Mouse (Mus musculus) kidney, embryonic 14.5 days (tissue): ENCODE data around the gene Fgf12. TPM values are rescaled to one million over a fixed set of nuclear protein-coding genes. Genes with fewer than 3 reads are reported as not detected.

ENCODE experiments used
- ATAC-seq: fragments of 200-750 bp; cut with Nextera tagmentation; 2 replicates; pipeline ENCODE4 v1.8.0; 2017; ENCODE audit warnings: moderate number of reproducible peaks, mild to moderate bottlenecking, moderate TSS enrichment, moderate library complexity; ENCODE audit not compliant: low FRiP score, low TSS enrichment
- H3K27ac ChIP-seq: fragments of 300-500 bp; sonication (generic); 2 replicates; pipeline ENCODE4 v1.5.1; 2014; ENCODE audit warnings: low read depth, mild to moderate bottlenecking, low read length, moderate library complexity, mixed read lengths
- H3K27me3 ChIP-seq: fragments of 300-500 bp; sonication (generic); 2 replicates; pipeline ENCODE4 v1.6.1; 2014; ENCODE audit warnings: mild to moderate bottlenecking, low read length; ENCODE audit not compliant: control insufficient read depth, insufficient read depth
- H3K36me3 ChIP-seq: fragments of 300-500 bp; sonication (generic); 2 replicates; pipeline ENCODE4 v1.6.1; 2014; ENCODE audit warnings: low read length, mixed read lengths; ENCODE audit not compliant: control insufficient read depth, insufficient read depth
- H3K4me1 ChIP-seq: fragments of 300-500 bp; sonication (generic); 2 replicates; pipeline ENCODE4 v1.6.1; 2014; ENCODE audit warnings: low read length, mixed read lengths; ENCODE audit not compliant: control insufficient read depth, insufficient read depth
- H3K4me2 ChIP-seq: fragments of 300-500 bp; sonication (generic); replicated peaks from 2 replicates; pipeline ENCODE4 v1.6.1; 2014; ENCODE audit warnings: low read depth, mild to moderate bottlenecking, low read length
- H3K4me3 ChIP-seq: fragments of 300-500 bp; sonication (generic); 2 replicates; pipeline ENCODE4 v1.5.1; 2014; ENCODE audit warnings: mild to moderate bottlenecking, low read length
- H3K9ac ChIP-seq: fragments of 300-500 bp; sonication (generic); 2 replicates; pipeline ENCODE4 v1.6.1; 2014; ENCODE audit warnings: low read depth, mild to moderate bottlenecking, low read length, moderate library complexity
- H3K9me3 ChIP-seq: fragments of 300-500 bp; sonication (generic); 2 replicates; pipeline ENCODE4 v1.6.1; 2016; ENCODE audit warnings: low read length; ENCODE audit not compliant: control insufficient read depth
- WGBS: fragments of 180-500 bp; shearing (Covaris S2); extraction: QIAGEN DNeasy Blood & Tissue Kit; methylation state at CpG from one replicate; pipeline ENCODE4 v1.1.7; 2014; 5-methylcytosine and 5-hydroxymethylcytosine counted together
- polyA plus RNA-seq: library from polyadenylated mRNA; unstranded; fragments of >200 nt; fragmentation: Nextera tagmentation; extraction: Ambion mirVana; gene quantifications from 2 replicates; pipeline ENCODE4 v1.2.1, GENCODE M21; 2014

Gene Fgf12
- polyA plus RNA-seq, 1 experiment from 2014 or later = 4.0 TPM

DNA sequence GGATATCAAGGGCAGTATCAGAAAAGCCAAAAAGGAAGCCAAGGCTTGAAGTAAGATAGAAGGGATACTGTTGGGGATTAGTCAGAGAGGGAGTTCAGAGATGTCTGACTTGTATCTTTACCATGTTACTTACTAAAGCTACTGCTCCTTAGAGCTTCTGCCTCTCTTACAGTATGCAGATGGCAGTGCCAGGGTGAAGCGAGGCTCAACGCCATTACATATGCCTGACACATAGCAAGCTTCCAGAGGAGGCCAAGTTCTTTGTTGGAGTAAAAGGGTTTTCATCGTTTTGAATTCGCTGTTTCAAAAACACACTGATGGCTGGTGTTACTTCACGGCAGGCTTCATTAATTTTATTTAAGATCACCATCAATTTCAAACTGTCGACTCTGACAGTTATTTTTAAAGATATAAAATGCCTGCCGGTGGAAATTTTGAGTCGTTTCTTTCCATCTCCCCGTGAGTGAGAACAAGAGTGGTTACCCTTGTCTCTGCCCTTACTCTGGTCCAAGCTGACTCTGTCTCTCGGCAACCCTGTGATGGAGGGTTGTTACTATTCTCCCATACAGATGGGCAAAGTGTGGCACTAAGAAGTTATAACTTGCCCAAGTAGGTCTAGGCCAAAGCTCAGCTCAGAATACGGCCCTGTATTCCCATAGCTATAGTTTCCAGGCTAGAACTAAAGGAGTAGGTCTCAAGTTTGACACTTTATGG lies 121.9 kb downstream of the Fgf12 start:
- Histone ChIP-seq H3K4me2 (no peak overlapping the region), H3K4me1 (no peaks in the 10 kb centered on the region), H3K27me3 (no peaks in the 10 kb centered on the region), H3K9ac (no peak overlapping the region), H3K4me3 (no peak overlapping the region), H3K9me3 (no peaks in the 10 kb centered on the region), H3K36me3 (no peaks in the 10 kb centered on the region), H3K27ac (no peak overlapping the region)
- 55% methylated on average over 11 of the region's 11 CpGs for WGBS
- ATAC-seq = no peak

DNA sequence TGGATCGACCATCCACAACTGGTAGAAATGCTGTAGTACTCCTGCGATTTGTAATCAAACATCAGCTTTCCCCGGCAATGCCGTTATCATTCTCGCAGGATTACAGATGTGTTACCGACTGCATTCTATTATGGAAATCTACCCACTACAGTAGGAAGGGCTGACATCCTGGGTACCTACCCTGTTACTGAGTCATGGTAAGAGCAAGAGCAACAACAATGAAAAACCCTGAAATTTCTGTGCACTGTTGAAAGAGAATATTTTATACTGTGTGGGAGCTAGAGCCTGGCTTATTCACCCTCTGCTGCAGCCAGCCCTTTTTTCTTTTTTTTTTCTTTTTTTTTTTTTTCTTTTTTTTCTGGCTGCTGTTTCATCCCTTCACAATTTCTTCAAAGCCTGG lies 126.6 kb downstream of the Fgf12 start:
- no peak overlapping the region for H3K27ac ChIP-seq
- H3K4me1 ChIP-seq = no peaks in the 10 kb centered on the region
- no peak for ATAC-seq
- no peak overlapping the region for H3K4me3 ChIP-seq
- H3K9me3 ChIP-seq = no peaks in the 10 kb centered on the region
- no peak overlapping the region for H3K9ac ChIP-seq
- whole genome bisulfite sequencing = 88% methylated on average over 6 of the region's 6 CpGs
- no peaks in the 10 kb centered on the region for H3K27me3 ChIP-seq
- H3K4me2 ChIP-seq = no peak overlapping the region
- H3K36me3 ChIP-seq = no peaks in the 10 kb centered on the region

DNA sequence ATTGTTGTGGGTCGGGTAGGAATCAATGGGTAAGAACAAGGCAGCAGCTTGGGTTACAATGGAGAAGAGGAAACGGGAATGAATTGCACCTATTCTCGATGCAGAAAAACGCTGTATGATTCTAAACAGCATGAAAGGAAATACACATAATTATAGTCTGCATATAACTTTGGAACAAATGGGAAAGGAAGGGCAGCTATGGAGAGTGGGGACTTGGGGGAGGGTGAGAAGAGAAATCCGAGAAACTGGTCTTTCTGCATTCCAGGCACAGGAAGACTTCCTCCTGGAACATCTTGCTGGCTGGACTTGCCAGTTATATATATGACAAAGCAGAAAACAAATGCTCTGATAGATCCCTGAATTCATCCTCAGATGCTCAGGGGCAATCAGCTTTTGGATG lies 127.2 kb downstream of the Fgf12 start:
- WGBS = 61% methylated on average over 5 of the region's 5 CpGs
- no peak for ATAC-seq
- Histone ChIP-seq H3K4me2 (no peak overlapping the region), H3K9ac (no peak overlapping the region), H3K27me3 (no peaks in the 10 kb centered on the region), H3K4me3 (no peak overlapping the region), H3K9me3 (no peaks in the 10 kb centered on the region), H3K27ac (no peak overlapping the region), H3K4me1 (no peaks in the 10 kb centered on the region), H3K36me3 (no peaks in the 10 kb centered on the region)

DNA sequence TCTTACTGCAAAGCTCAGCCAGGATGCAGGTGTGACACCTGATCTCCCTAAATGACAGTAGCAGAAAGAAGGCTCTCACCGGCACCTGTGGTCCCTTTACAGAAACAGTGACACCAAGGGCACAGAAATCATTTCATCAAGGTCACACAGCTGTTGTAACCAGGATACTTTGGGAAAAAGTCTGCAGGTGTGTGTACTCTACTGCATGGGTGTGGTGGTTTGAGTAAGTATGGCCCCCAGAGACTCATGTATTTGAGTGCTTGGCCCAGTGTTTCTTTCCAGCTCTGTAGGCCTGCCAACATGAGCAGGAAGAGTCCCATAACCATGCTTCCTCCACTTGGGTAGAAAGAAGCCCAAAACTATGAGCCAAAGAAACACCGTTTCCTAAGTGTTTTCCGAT lies 138.5 kb downstream of the Fgf12 start:
- Histone ChIP-seq H3K4me3 (no peak overlapping the region), H3K4me2 (no peak overlapping the region), H3K27ac (no peak overlapping the region), H3K9me3 (no peaks in the 10 kb centered on the region), H3K9ac (no peak overlapping the region), H3K36me3 (no peaks in the 10 kb centered on the region), H3K27me3 (no peaks in the 10 kb centered on the region), H3K4me1 (no peaks in the 10 kb centered on the region)
- no peak for ATAC-seq
- 87% methylated on average over 3 of the region's 3 CpGs for WGBS

DNA sequence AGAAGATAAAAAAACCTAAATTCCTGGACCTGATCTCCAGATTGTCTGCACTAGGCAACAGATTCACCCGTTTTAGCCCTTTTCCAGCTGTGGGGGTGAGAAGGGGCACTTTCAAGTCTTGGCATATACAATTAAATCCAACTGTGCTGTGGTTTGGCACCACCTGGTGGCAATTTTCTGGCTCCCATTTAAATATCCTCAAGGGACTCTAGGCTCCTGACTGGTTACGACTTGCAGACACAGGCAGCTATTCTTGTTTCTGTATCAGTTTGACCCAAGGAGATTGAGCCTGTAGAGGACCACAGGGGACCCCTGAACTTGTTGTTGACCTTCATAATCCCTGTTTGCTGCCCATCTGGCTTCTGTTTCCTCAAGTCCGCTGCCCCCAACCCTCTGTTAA lies 141.9 kb downstream of the Fgf12 start:
- Histone ChIP-seq H3K9ac (no peak overlapping the region), H3K4me2 (no peak overlapping the region), H3K9me3 (no peaks in the 10 kb centered on the region), H3K36me3 (no peaks in the 10 kb centered on the region), H3K4me1 (no peaks in the 10 kb centered on the region), H3K4me3 (no peak overlapping the region), H3K27ac (no peak overlapping the region), H3K27me3 (no peaks in the 10 kb centered on the region)
- no peak for ATAC-seq
- WGBS = 21% methylated on average over 3 of the region's 3 CpGs

DNA sequence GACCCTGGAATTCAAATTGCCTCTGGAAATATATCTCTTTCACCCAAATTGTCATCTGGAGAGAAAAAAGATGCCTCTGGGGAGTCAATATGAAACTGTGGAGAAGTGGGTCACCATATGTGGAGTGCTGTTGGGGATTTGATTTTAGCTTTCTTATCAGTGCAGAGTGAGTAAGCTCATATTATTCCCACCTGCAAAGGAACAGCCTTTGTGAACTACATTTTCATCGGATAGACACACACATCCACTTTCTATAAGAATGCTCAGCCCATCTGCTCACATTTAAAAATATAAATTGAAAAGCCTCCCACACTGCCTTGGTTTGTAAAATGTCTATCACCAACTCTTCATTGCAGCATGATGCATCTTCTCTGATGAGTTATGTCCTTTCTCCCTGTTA lies 149.7 kb downstream of the Fgf12 start:
- Histone ChIP-seq H3K36me3 (no peaks in the 10 kb centered on the region), H3K4me3 (no peak overlapping the region), H3K9ac (no peak overlapping the region), H3K9me3 (no peaks in the 10 kb centered on the region), H3K27me3 (no peaks in the 10 kb centered on the region), H3K27ac (no peak overlapping the region), H3K4me2 (no peak overlapping the region), H3K4me1 (no peaks in the 10 kb centered on the region)
- 92% methylated on average over 1 of the region's 1 CpGs for WGBS
- ATAC-seq = no peak

DNA sequence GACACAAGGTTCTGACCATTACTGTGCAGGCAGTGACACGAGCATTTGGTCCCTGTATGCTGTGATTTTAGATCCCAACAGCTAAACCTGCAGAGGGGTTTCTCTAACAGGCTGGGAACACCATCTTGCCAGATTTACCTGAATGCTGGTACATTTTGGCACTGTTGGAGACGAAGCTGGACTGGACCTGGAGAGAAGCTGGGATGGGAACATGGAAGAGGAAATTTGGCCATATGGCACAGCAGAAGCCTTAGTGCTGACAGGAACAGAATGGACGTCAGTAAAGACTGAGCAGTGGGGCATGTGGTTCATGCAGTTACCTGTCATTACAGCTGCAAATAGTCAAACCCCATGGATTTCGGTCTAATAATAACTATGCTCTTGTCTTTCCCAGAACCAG lies 151.1 kb downstream of the Fgf12 start:
- Histone ChIP-seq H3K9ac (no peak overlapping the region), H3K4me2 (no peak overlapping the region), H3K27ac (no peak overlapping the region), H3K4me1 (no peaks in the 10 kb centered on the region), H3K36me3 (no peaks in the 10 kb centered on the region), H3K9me3 (no peaks in the 10 kb centered on the region), H3K27me3 (no peaks in the 10 kb centered on the region), H3K4me3 (no peak overlapping the region)
- WGBS = 72% methylated on average over 4 of the region's 4 CpGs
- ATAC-seq = no peak

DNA sequence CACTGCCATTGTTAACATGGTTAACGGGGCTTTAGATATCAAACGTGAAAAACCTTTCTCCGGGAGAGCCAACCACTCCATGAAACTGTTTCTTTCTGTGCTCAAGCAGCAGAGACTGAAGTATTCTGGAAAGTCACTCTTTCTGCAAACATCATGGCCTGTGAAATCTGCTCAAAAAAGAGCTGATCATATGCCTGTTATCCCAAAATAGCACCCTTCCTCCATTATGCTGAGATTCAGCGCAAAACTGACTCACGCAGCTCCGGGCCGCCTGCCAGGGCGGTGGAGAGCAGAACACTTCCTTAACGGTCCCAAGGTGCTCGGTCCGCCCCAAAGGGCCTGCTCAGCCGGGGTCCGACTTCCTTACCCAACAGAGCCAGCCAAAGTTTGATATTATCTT lies 156.8 kb downstream of the Fgf12 start:
- Histone ChIP-seq H3K27ac (no peak overlapping the region), H3K9me3 (no peaks in the 10 kb centered on the region), H3K4me1 (no peaks in the 10 kb centered on the region), H3K27me3 (no peaks in the 10 kb centered on the region), H3K4me2 (no peak overlapping the region), H3K36me3 (no peaks in the 10 kb centered on the region), H3K4me3 (no peak overlapping the region), H3K9ac (no peak overlapping the region)
- ATAC-seq = no peak
- WGBS = 89% methylated on average over 13 of the region's 13 CpGs

DNA sequence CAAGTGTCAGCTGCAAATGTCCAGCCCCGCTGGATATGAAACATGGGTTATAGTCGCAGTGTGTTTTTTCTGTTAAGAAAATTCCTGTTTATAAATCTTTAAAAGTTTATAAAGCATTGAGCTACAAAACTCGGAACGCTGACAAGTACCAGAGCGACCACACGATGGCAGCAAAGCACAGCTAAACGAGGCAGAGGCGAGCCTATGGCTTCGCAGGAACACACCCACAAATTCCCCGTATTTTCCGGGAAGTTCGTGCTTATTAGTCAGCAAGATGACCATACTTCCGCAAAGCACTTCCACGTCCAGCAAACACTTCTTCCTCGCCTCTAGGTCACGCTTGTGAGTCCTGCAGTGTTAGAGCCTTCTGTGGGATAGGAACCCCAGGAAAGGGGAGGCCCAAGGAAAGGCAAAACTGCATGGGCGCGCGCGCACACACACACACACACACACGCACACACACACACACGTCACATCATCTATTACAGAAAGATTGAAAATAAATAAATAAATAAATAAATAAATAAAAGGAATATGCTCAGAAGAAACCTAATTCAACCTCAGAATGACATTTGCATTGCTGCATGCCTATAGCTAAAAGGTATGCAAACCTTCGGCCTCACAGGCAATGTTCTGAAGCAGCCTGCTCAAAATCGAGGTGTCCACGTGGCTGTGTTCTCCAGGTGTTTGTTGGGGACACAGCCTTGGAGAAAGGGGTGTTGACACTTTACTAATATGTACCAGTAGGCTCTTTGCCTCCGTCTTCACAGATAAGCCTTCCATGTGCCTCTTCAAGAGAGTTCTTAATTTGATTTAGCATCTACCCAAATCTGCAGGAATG lies 159.6 kb downstream of the Fgf12 start:
- Histone ChIP-seq H3K4me3 (peak overlapping the region; percentile 24; the same call in 1 of the 2 replicates), H3K4me2 (peak overlapping the region; percentile 38), H3K36me3 (no peaks in the 10 kb centered on the region), H3K27me3 (no peaks in the 10 kb centered on the region), H3K9me3 (no peaks in the 10 kb centered on the region), H3K4me1 (no peaks in the 10 kb centered on the region), H3K9ac (no peak overlapping the region), H3K27ac (no peak overlapping the region)
- WGBS = 30% methylated on average over 26 of the region's 26 CpGs
- peak; percentile 68 for ATAC-seq
